ENCODE assay signal across 21 mouse cellular contexts in the genomic region with DNA sequence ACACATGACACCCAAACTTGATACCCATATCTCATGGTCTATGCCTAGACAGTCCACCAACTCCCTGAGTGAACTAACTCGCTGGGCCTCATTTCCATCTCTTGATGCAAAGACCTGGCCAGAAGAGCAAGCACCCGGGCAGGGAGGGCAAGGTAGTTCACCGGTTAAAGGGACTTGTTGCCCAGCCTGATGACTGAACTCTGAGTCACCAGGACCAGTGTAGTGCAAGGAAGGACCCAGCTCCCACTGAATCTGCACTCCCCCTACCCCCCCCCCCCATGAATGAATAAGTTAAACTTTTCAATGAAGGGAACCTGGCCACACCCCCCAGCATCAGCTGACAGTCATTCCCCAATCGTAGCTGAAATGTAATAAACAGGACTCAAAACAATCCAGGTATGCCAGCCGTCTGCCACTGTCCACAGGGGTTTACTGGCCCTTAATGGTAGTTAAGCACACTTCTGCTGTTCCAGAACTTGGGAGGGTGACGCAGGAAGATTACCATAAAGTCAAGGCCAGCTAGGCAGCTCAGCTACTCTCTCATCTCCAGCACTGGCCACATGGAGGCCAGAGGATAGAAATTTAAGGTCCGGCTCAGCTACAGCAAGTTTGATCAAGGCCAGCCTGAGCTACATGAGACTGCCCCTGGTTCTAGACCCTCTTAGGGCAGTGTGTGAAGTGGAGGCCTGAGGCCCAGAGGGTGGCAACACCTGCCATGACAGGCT. TPM values are rescaled to one million over a fixed set of nuclear protein-coding genes. Genes with fewer than 3 reads are reported as not detected.
DNase-seq lines count a peak whose midpoint lies in the region; ATAC-seq lines count a peak whose summit lies in the region.
"Had no signal": no experiment of that assay in that cellular context is flagged by ENCODE, and none has a peak within 500 bp of the region (broad histone marks: within the 10 kb centered on the region; RNA-seq: fewer than 3 reads in every experiment).

No protein-coding gene starts in this region.

- 95% methylated on average over 7 of the region's 7 CpGs for WGBS in forebrain, embryonic 10.5 days
- 91% methylated on average over 7 of the region's 7 CpGs for WGBS in forebrain, embryonic 11.5 days
- WGBS in embryonic facial prominence, embryonic 10.5 days = 88% methylated on average over 7 of the region's 7 CpGs
- WGBS in hindbrain, embryonic 11.5 days = 90% methylated on average over 7 of the region's 7 CpGs
- 83% methylated on average over 7 of the region's 7 CpGs for WGBS in midbrain, embryonic 14.5 days

- no peak for DNase-seq in forebrain, embryonic 10.5 days (ENCODE audit: extremely low spot score, low spot score)
- DNase-seq in forebrain, embryonic 11.5 days (ENCODE audit: low spot score) = no peak
- DNase-seq in embryonic facial prominence, embryonic 10.5 days (ENCODE audit: low spot score) = no peak
- no peak for DNase-seq in hindbrain, embryonic 11.5 days (ENCODE audit: low spot score)
- DNase-seq in midbrain, embryonic 14.5 days = no peak
- no peak for DNase-seq in heart, adult 18-20 months
- no peak for DNase-seq in kidney, adult 8-10 months
- DNase-seq in kidney, adult 9 months = no peak
- DNase-seq: B cell, adult 2 months; cerebellum, adult 8-10 months; embryo, embryonic 11 days; gastrocnemius, adult 2 months; heart, postnatal 36 days; liver; thymus, adult 2 months had no signal

- H3K4me2 ChIP-seq in forebrain, embryonic 11.5 days (ENCODE audit: low read depth, low read length, severe bottlenecking) = no peak overlapping the region
- H3K4me2 ChIP-seq in hindbrain, embryonic 11.5 days (replicated peaks; ENCODE audit: low read depth, low read length) = peak overlapping the region; percentile 80; the same call in 1 of the 2 replicates
- H3K4me2 ChIP-seq in midbrain, embryonic 14.5 days (ENCODE audit: low read length) = peak overlapping the region; percentile 98
- H3K4me2 ChIP-seq: lung, embryonic 15.5 days had no signal

- 0 out of 2 replicates have a peak overlapping the region, but pooled peaks have one; percentile 95 for H3K27ac ChIP-seq in forebrain, embryonic 10.5 days
- no peak overlapping the region for H3K27ac ChIP-seq in forebrain, embryonic 11.5 days (ENCODE audit: low read depth, low read length)
- no peak overlapping the region for H3K27ac ChIP-seq in embryonic facial prominence, embryonic 10.5 days (replicated peaks)
- no peak overlapping the region for H3K27ac ChIP-seq in hindbrain, embryonic 11.5 days (ENCODE audit: low read depth, low read length)
- no peak overlapping the region for H3K27ac ChIP-seq in midbrain, embryonic 14.5 days (replicated peaks; ENCODE audit: low read depth, low read length)
- H3K27ac ChIP-seq: gastrocnemius, adult 2 months; heart, embryonic 10.5 days; kidney, embryonic 15.5 days; layer of hippocampus, adult 2 months; lung, embryonic 15.5 days had no signal

- peaks cover 64% of the 10 kb centered on the region for H3K36me3 ChIP-seq in forebrain, embryonic 10.5 days (replicated peaks)
- peaks cover 13% of the 10 kb centered on the region for H3K36me3 ChIP-seq in forebrain, embryonic 11.5 days (ENCODE audit: control insufficient read depth, insufficient read depth, low read length)
- peaks cover 70% of the 10 kb centered on the region for H3K36me3 ChIP-seq in embryonic facial prominence, embryonic 10.5 days (replicated peaks)
- H3K36me3 ChIP-seq in hindbrain, embryonic 11.5 days (ENCODE audit: control insufficient read depth, insufficient read depth, low read length) = peaks cover 21% of the 10 kb centered on the region
- H3K36me3 ChIP-seq in midbrain, embryonic 14.5 days (ENCODE audit: control insufficient read depth, insufficient read depth, low read length) = peaks cover 61% of the 10 kb centered on the region

- peaks cover 44% of the 10 kb centered on the region for H3K4me1 ChIP-seq in forebrain, embryonic 10.5 days
- H3K4me1 ChIP-seq in forebrain, embryonic 11.5 days (replicated peaks; ENCODE audit: control insufficient read depth, insufficient read depth, low read length) = peaks cover 13% of the 10 kb centered on the region
- H3K4me1 ChIP-seq in embryonic facial prominence, embryonic 10.5 days = peaks cover 42% of the 10 kb centered on the region
- H3K4me1 ChIP-seq in hindbrain, embryonic 11.5 days (replicated peaks; ENCODE audit: control insufficient read depth, insufficient read depth, low read length) = peaks cover 12% of the 10 kb centered on the region
- peaks cover 26% of the 10 kb centered on the region for H3K4me1 ChIP-seq in midbrain, embryonic 14.5 days (ENCODE audit: control insufficient read depth, insufficient read depth, low read length)

- H3K27me3 ChIP-seq in forebrain, embryonic 10.5 days (ENCODE audit: poor library complexity, severe bottlenecking) = no peaks in the 10 kb centered on the region
- no peaks in the 10 kb centered on the region for H3K27me3 ChIP-seq in forebrain, embryonic 11.5 days (ENCODE audit: control insufficient read depth, insufficient read depth, low read length)
- no peaks in the 10 kb centered on the region for H3K27me3 ChIP-seq in embryonic facial prominence, embryonic 10.5 days (replicated peaks; ENCODE audit: low read depth, poor library complexity, severe bottlenecking)
- H3K27me3 ChIP-seq in hindbrain, embryonic 11.5 days (ENCODE audit: control insufficient read depth, insufficient read depth, low read length) = no peaks in the 10 kb centered on the region
- H3K27me3 ChIP-seq in midbrain, embryonic 14.5 days (ENCODE audit: control insufficient read depth, insufficient read depth, low read length) = no peaks in the 10 kb centered on the region
- H3K27me3 ChIP-seq: kidney, embryonic 15.5 days; lung, embryonic 15.5 days had no signal

- no peak overlapping the region for H3K9ac ChIP-seq in forebrain, embryonic 11.5 days (ENCODE audit: low read length)
- H3K9ac ChIP-seq in hindbrain, embryonic 11.5 days (ENCODE audit: low read depth, low read length) = no peak overlapping the region
- no peak overlapping the region for H3K9ac ChIP-seq in midbrain, embryonic 14.5 days (replicated peaks; ENCODE audit: low read length)
- H3K9ac ChIP-seq: kidney, embryonic 15.5 days; lung, embryonic 15.5 days had no signal

- no peaks in the 10 kb centered on the region for H3K9me3 ChIP-seq in forebrain, embryonic 10.5 days
- no peaks in the 10 kb centered on the region for H3K9me3 ChIP-seq in forebrain, embryonic 11.5 days (ENCODE audit: control insufficient read depth, low read length)
- no peaks in the 10 kb centered on the region for H3K9me3 ChIP-seq in embryonic facial prominence, embryonic 10.5 days
- H3K9me3 ChIP-seq in hindbrain, embryonic 11.5 days (ENCODE audit: control insufficient read depth, low read length) = no peaks in the 10 kb centered on the region
- no peaks in the 10 kb centered on the region for H3K9me3 ChIP-seq in midbrain, embryonic 14.5 days (ENCODE audit: control insufficient read depth, low read length)
- H3K9me3 ChIP-seq: heart, embryonic 10.5 days; kidney, embryonic 15.5 days; lung, embryonic 15.5 days had no signal

- peak overlapping the region; percentile 95; the same call in 1 of the 2 replicates for H3K4me3 ChIP-seq in forebrain, embryonic 10.5 days
- H3K4me3 ChIP-seq in forebrain, embryonic 11.5 days (ENCODE audit: low read depth, low read length) = no peak overlapping the region
- H3K4me3 ChIP-seq in embryonic facial prominence, embryonic 10.5 days = peak overlapping the region; percentile 96; the same call in 1 of the 2 replicates
- H3K4me3 ChIP-seq in hindbrain, embryonic 11.5 days (ENCODE audit: low read depth, low read length) = no peak overlapping the region
- peak overlapping the region; percentile 82 for H3K4me3 ChIP-seq in midbrain, embryonic 14.5 days (replicated peaks; ENCODE audit: low read depth, low read length)
- H3K4me3 ChIP-seq: gastrocnemius, adult 2 months; heart, embryonic 10.5 days; kidney, embryonic 15.5 days; layer of hippocampus, adult 2 months; lung, embryonic 15.5 days had no signal

- no peak for ATAC-seq in forebrain, embryonic 11.5 days (replicated peaks; ENCODE audit: low FRiP score)
- no peak for ATAC-seq in hindbrain, embryonic 11.5 days (ENCODE audit: low FRiP score)
- ATAC-seq in midbrain, embryonic 14.5 days (ENCODE audit: low FRiP score, low TSS enrichment) = no peak

RNA-seq across cellular contexts. Expression of gene Mex3d, which starts 4.7 kb away (rescaled TPM):
- polyA plus RNA-seq in forebrain, embryonic 10.5 days (2016; fragmentation: Nextera tagmentation; extraction: Ambion mirVana) = 6.8 and 7.0 TPM in 2 replicates
- 13.3 and 15.9 TPM in 2 replicates for polyA plus RNA-seq in forebrain, embryonic 11.5 days (2014; fragmentation: Nextera tagmentation; extraction: Ambion mirVana)
- 6.4 and 7.1 TPM in 2 replicates for polyA plus RNA-seq in embryonic facial prominence, embryonic 10.5 days (2016; fragmentation: Nextera tagmentation; extraction: Ambion mirVana)
- 13.4 and 14.7 TPM in 2 replicates for polyA plus RNA-seq in hindbrain, embryonic 11.5 days (2014; fragmentation: Nextera tagmentation; extraction: Ambion mirVana)
- polyA plus RNA-seq in midbrain, embryonic 14.5 days (2014; fragmentation: Nextera tagmentation; extraction: Ambion mirVana) = 17.3 and 28.2 TPM in 2 replicates
- 1 to 10 TPM; 6.4 to 7.8 TPM for total RNA-seq in heart, adult 18-20 months (2021)

RNA-seq across cellular contexts. Expression of gene Mbd3, which starts 16.5 kb away (rescaled TPM):
- 343 and 346 TPM in 2 replicates for polyA plus RNA-seq in forebrain, embryonic 10.5 days (2016; fragmentation: Nextera tagmentation; extraction: Ambion mirVana)
- 276 and 322 TPM in 2 replicates for polyA plus RNA-seq in forebrain, embryonic 11.5 days (2014; fragmentation: Nextera tagmentation; extraction: Ambion mirVana)
- 371 and 377 TPM in 2 replicates for polyA plus RNA-seq in embryonic facial prominence, embryonic 10.5 days (2016; fragmentation: Nextera tagmentation; extraction: Ambion mirVana)
- 227 and 240 TPM in 2 replicates for polyA plus RNA-seq in hindbrain, embryonic 11.5 days (2014; fragmentation: Nextera tagmentation; extraction: Ambion mirVana)
- polyA plus RNA-seq in midbrain, embryonic 14.5 days (2014; fragmentation: Nextera tagmentation; extraction: Ambion mirVana) = 166 and 208 TPM in 2 replicates
- total RNA-seq in heart, adult 18-20 months (2021) = 10 to 100 TPM; 93.3 to 97.7 TPM

RNA-seq across cellular contexts. Expression of gene Uqcr11, which starts 23.8 kb away (rescaled TPM):
- polyA plus RNA-seq in forebrain, embryonic 10.5 days (2016; fragmentation: Nextera tagmentation; extraction: Ambion mirVana) = 625 and 631 TPM in 2 replicates
- 430 and 504 TPM in 2 replicates for polyA plus RNA-seq in forebrain, embryonic 11.5 days (2014; fragmentation: Nextera tagmentation; extraction: Ambion mirVana)
- 615 and 629 TPM in 2 replicates for polyA plus RNA-seq in embryonic facial prominence, embryonic 10.5 days (2016; fragmentation: Nextera tagmentation; extraction: Ambion mirVana)
- polyA plus RNA-seq in hindbrain, embryonic 11.5 days (2014; fragmentation: Nextera tagmentation; extraction: Ambion mirVana) = 466 and 480 TPM in 2 replicates
- 532 and 742 TPM in 2 replicates for polyA plus RNA-seq in midbrain, embryonic 14.5 days (2014; fragmentation: Nextera tagmentation; extraction: Ambion mirVana)
- 1,000 to 10,000 TPM; 1,809 to 1,881 TPM for total RNA-seq in heart, adult 18-20 months (2021)

RNA-seq across cellular contexts. Expression of gene Plk5, which starts 26.5 kb away (rescaled TPM):
- 0.43 and 0.71 TPM in 2 replicates for polyA plus RNA-seq in forebrain, embryonic 10.5 days (2016; fragmentation: Nextera tagmentation; extraction: Ambion mirVana)
- 0.36 and 0.87 TPM in 2 replicates for polyA plus RNA-seq in forebrain, embryonic 11.5 days (2014; fragmentation: Nextera tagmentation; extraction: Ambion mirVana)
- 0.37 and 0.43 TPM in 2 replicates for polyA plus RNA-seq in embryonic facial prominence, embryonic 10.5 days (2016; fragmentation: Nextera tagmentation; extraction: Ambion mirVana)
- 0.11 and 0.14 TPM in 2 replicates for polyA plus RNA-seq in hindbrain, embryonic 11.5 days (2014; fragmentation: Nextera tagmentation; extraction: Ambion mirVana)
- 2.9 and 3.2 TPM in 2 replicates for polyA plus RNA-seq in midbrain, embryonic 14.5 days (2014; fragmentation: Nextera tagmentation; extraction: Ambion mirVana)
- total RNA-seq in heart, adult 18-20 months (2021) = 1 to 10 TPM in 1 of 2 experiments, under 1 TPM in 1; 0.69 to 1.2 TPM
- total RNA-seq: G1E; megakaryocyte, adult 5-6 weeks had no signal
- polyA plus RNA-seq: G1E had no signal

RNA-seq across cellular contexts. Expression of gene Adamtsl5, which starts 34.6 kb away (rescaled TPM):
- 0.27 and 0.54 TPM in 2 replicates for polyA plus RNA-seq in forebrain, embryonic 10.5 days (2016; fragmentation: Nextera tagmentation; extraction: Ambion mirVana)
- polyA plus RNA-seq in forebrain, embryonic 11.5 days (2014; fragmentation: Nextera tagmentation; extraction: Ambion mirVana) = 0.51 and 0.76 TPM in 2 replicates
- polyA plus RNA-seq in embryonic facial prominence, embryonic 10.5 days (2016; fragmentation: Nextera tagmentation; extraction: Ambion mirVana) = 0.65 and 0.88 TPM in 2 replicates
- 0.54 and 0.70 TPM in 2 replicates for polyA plus RNA-seq in hindbrain, embryonic 11.5 days (2014; fragmentation: Nextera tagmentation; extraction: Ambion mirVana)
- 0.26 TPM in 1 of 2 replicates, not detected in the other for polyA plus RNA-seq in midbrain, embryonic 14.5 days (2014; fragmentation: Nextera tagmentation; extraction: Ambion mirVana)
- 10 to 100 TPM; 75.6 to 80.1 TPM for total RNA-seq in heart, adult 18-20 months (2021)

Comparison
In these comparisons a context has a peak if more than half of its experiments do, and no peak if none do; other contexts are left out.
1. H3K4me3 ChIP-seq: peak in forebrain, embryonic 10.5 days (single experiment), embryonic facial prominence, embryonic 10.5 days (single experiment) and midbrain, embryonic 14.5 days (single experiment); none in forebrain, embryonic 11.5 days (single experiment) and hindbrain, embryonic 11.5 days (single experiment).